ENCODE assay signal across 10 mouse cellular contexts in the genomic region with DNA sequence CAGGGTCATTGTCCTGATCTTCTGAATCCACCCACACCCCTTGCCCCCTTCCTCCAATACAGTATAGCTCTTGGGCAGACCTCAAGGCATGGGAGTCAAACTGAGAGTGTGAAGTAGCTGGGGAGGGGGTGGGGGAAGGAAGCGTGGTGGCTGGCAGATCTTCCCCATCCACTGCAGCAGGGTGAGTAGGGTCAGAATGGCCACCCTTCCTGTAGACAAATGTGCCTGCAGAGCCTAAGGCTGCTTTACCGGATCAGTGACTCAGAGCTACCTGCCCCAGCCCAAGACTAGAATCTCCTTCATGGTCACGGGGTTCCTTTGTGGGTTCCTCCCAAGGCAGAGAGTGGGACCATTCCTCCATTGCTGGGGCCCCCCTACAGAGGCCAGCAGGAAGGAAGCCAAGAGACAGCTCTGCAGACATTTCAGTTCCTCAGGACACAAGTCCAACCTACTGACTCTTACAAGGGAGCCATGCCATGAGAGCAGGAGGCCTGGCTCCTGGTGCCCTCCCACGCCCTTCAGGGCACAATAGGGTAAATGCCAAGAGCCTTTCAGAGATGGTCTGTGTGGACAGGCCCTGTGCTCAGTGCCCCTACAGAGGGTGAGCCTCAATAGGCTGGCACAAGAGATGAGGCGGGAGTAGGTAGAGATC.
DNase-seq lines count a peak whose midpoint lies in the region; ATAC-seq and TF ChIP-seq lines count a peak whose summit lies in the region.
"Had no signal": no experiment of that assay in that cellular context is flagged by ENCODE, and none has a peak within 500 bp of the region (broad histone marks: within the 10 kb centered on the region; RNA-seq: fewer than 3 reads in every experiment).

No protein-coding gene starts in this region.

- peak overlapping the region; percentile 26; the same call in 1 of the 2 replicates for H3K27ac ChIP-seq in forebrain, embryonic 10.5 days
- H3K27ac ChIP-seq in forebrain, embryonic 11.5 days (ENCODE audit: low read depth, low read length) = no peak overlapping the region; the same call in 1 of the 2 replicates
- H3K27ac ChIP-seq in kidney, embryonic 14.5 days (ENCODE audit: low read depth, low read length) = no peak overlapping the region
- peak overlapping the region; percentile 7; the same call in 1 of the 2 replicates for H3K27ac ChIP-seq in hindbrain, postnatal 0 days
- H3K27ac ChIP-seq: hindbrain, embryonic 15.5 days had no signal

- H3K9ac ChIP-seq in forebrain, embryonic 11.5 days (ENCODE audit: low read length) = no peak overlapping the region
- no peak overlapping the region for H3K9ac ChIP-seq in kidney, embryonic 14.5 days (ENCODE audit: low read depth, low read length)
- H3K9ac ChIP-seq in hindbrain, postnatal 0 days (replicated peaks; ENCODE audit: low read length) = no peak overlapping the region
- H3K9ac ChIP-seq: hindbrain, embryonic 15.5 days had no signal

- TF ChIP-seq CTCF in hindbrain, postnatal 0 days (IDR thresholded peaks at IDR 0.05; ENCODE audit: low read depth) = no peak

- H3K4me2 ChIP-seq in forebrain, embryonic 11.5 days (ENCODE audit: low read depth, low read length, severe bottlenecking) = no peak overlapping the region
- no peak overlapping the region for H3K4me2 ChIP-seq in kidney, embryonic 14.5 days (replicated peaks; ENCODE audit: low read depth, low read length)
- H3K4me2 ChIP-seq in hindbrain, postnatal 0 days (ENCODE audit: low read depth, low read length) = no peak overlapping the region
- H3K4me2 ChIP-seq: hindbrain, embryonic 15.5 days had no signal

- WGBS in forebrain, embryonic 10.5 days = 87% methylated on average over 5 of the region's 5 CpGs
- WGBS in forebrain, embryonic 11.5 days = 94% methylated on average over 5 of the region's 5 CpGs
- 75% methylated on average over 5 of the region's 5 CpGs for WGBS in kidney, embryonic 14.5 days
- WGBS in hindbrain, postnatal 0 days = 76% methylated on average over 5 of the region's 5 CpGs

- no peak for ATAC-seq in forebrain, embryonic 11.5 days (replicated peaks; ENCODE audit: low FRiP score)
- ATAC-seq in kidney, embryonic 14.5 days (ENCODE audit: low FRiP score, low TSS enrichment) = no peak
- peak; percentile 59 for ATAC-seq in CD4-positive, CD25-positive, alpha-beta regulatory T cell, adult 4 months
- no peak for ATAC-seq in hindbrain, postnatal 0 days
- ATAC-seq in megakaryocyte-erythroid progenitor cell, adult 5-6 weeks (replicated peaks; ENCODE audit: low FRiP score, low TSS enrichment, poor library complexity, severe bottlenecking) = no peak

- H3K27me3 ChIP-seq in forebrain, embryonic 10.5 days (ENCODE audit: poor library complexity, severe bottlenecking) = no peaks in the 10 kb centered on the region
- no peaks in the 10 kb centered on the region for H3K27me3 ChIP-seq in forebrain, embryonic 11.5 days (ENCODE audit: control insufficient read depth, insufficient read depth, low read length)
- H3K27me3 ChIP-seq in kidney, embryonic 14.5 days (ENCODE audit: control insufficient read depth, insufficient read depth, low read length) = no peaks in the 10 kb centered on the region
- H3K27me3 ChIP-seq in hindbrain, postnatal 0 days (ENCODE audit: insufficient read depth, low read length) = no peaks in the 10 kb centered on the region
- H3K27me3 ChIP-seq: hindbrain, embryonic 15.5 days had no signal

- H3K9me3 ChIP-seq in forebrain, embryonic 10.5 days = no peaks in the 10 kb centered on the region
- H3K9me3 ChIP-seq in forebrain, embryonic 11.5 days (ENCODE audit: control insufficient read depth, low read length) = no peaks in the 10 kb centered on the region
- no peaks in the 10 kb centered on the region for H3K9me3 ChIP-seq in kidney, embryonic 14.5 days (ENCODE audit: control insufficient read depth, low read length)
- no peaks in the 10 kb centered on the region for H3K9me3 ChIP-seq in hindbrain, postnatal 0 days (ENCODE audit: low read length)
- H3K9me3 ChIP-seq: hindbrain, embryonic 15.5 days had no signal

- peaks cover 86% of the 10 kb centered on the region for H3K36me3 ChIP-seq in forebrain, embryonic 10.5 days (replicated peaks)
- no peaks in the 10 kb centered on the region; the same call in 1 of the 2 replicates for H3K36me3 ChIP-seq in forebrain, embryonic 11.5 days (ENCODE audit: control insufficient read depth, insufficient read depth, low read length)
- peaks cover 22% of the 10 kb centered on the region; the same call in 1 of the 2 replicates for H3K36me3 ChIP-seq in kidney, embryonic 14.5 days (ENCODE audit: control insufficient read depth, insufficient read depth, low read length)
- peaks cover 8% of the 10 kb centered on the region for H3K36me3 ChIP-seq in hindbrain, postnatal 0 days (ENCODE audit: insufficient read depth, low read length)

- peaks cover 44% of the 10 kb centered on the region for H3K4me1 ChIP-seq in forebrain, embryonic 10.5 days
- H3K4me1 ChIP-seq in forebrain, embryonic 11.5 days (replicated peaks; ENCODE audit: control insufficient read depth, insufficient read depth, low read length) = 0 out of 2 replicates have a peak, but pooled peaks cover 4% of the 10 kb centered on the region
- peaks cover 25% of the 10 kb centered on the region for H3K4me1 ChIP-seq in kidney, embryonic 14.5 days (ENCODE audit: control insufficient read depth, insufficient read depth, low read length)
- H3K4me1 ChIP-seq in hindbrain, postnatal 0 days (ENCODE audit: insufficient read depth, low read length) = peaks cover 24% of the 10 kb centered on the region

- DNase-seq in forebrain, embryonic 10.5 days (ENCODE audit: extremely low spot score, low spot score) = no peak
- no peak for DNase-seq in forebrain, embryonic 11.5 days (ENCODE audit: low spot score)
- DNase-seq in kidney, adult 11 months = peak; percentile 18
- DNase-seq in hindbrain, postnatal 0 days (ENCODE audit: low spot score) = no peak
- DNase-seq in adrenal gland, postnatal 25 days = no peak
- DNase-seq: liver had no signal

- H3K4me3 ChIP-seq in forebrain, embryonic 10.5 days = no peak overlapping the region
- no peak overlapping the region for H3K4me3 ChIP-seq in forebrain, embryonic 11.5 days (ENCODE audit: low read depth, low read length)
- no peak overlapping the region for H3K4me3 ChIP-seq in kidney, embryonic 14.5 days (ENCODE audit: low read length)
- no peak overlapping the region for H3K4me3 ChIP-seq in hindbrain, postnatal 0 days (ENCODE audit: low read length)
- H3K4me3 ChIP-seq: hindbrain, embryonic 15.5 days had no signal

Comparison
In these comparisons a context has a peak if more than half of its experiments do, and no peak if none do; other contexts are left out.
1. H3K27ac ChIP-seq: peak in forebrain, embryonic 10.5 days (single experiment) and hindbrain, postnatal 0 days (single experiment); none in forebrain, embryonic 11.5 days (single experiment) and kidney, embryonic 14.5 days (single experiment).